Mouse (Mus musculus) testis, adult 2 months (tissue): Measurements from ENCODE around the gene Polr1e.

Experiments used
- CTCF ChIP-seq: fragments of 200-500 bp; IDR thresholded peaks from 2 replicates; pipeline ENCODE4 v1.5.1; 2012; ENCODE audit warnings: low read depth, mild to moderate bottlenecking, inconsistent platforms, low read length, moderate library complexity; ENCODE audit not compliant: control insufficient read depth, insufficient read depth, insufficient replicate concordance
- POLR2A ChIP-seq: fragments of 200-500 bp; IDR thresholded peaks from 2 replicates; pipeline ENCODE4 v1.6.1; 2012; ENCODE audit warnings: low read depth, mild to moderate bottlenecking, inconsistent platforms, low read length, moderate library complexity; ENCODE audit not compliant: control insufficient read depth

- no peak for TF ChIP-seq CTCF
- no peak for TF ChIP-seq POLR2A
Observed at GRCm38 (mm10) chr4:45034693-45035628, 16.6 kb downstream of the Polr1e start.
